Mouse (Mus musculus) embryo, embryonic 11.5 days (tissue): Measurements from ENCODE around the gene 1700067P10Rik.
A peak's percentile ranks its signal among the peaks of the same experiment; 100 is the strongest.

Experiments used
- DNase-seq: peaks from one replicate; pipeline ENCODE4 v3.0.0-alpha.2; 2012; ENCODE audit warnings: low read depth, low spot score

The 1700067P10Rik gene

GRCm38 (mm10) chr17:48096321-48096720 is 7.2 kb downstream of the 1700067P10Rik start:
- no peak for DNase-seq

GRCm38 (mm10) chr17:48097011-48097742 is 8.1 kb downstream of the 1700067P10Rik start:
- no peak for DNase-seq

- DNase-seq = no peak
Observed at GRCm38 (mm10) chr17:48097743-48098527, 8.8 kb downstream of the 1700067P10Rik start.

GRCm38 (mm10) chr17:48098528-48098890 is 9.4 kb downstream of the 1700067P10Rik start:
- DNase-seq = no peak

GRCm38 (mm10) chr17:48099312-48099711 is 10.2 kb downstream of the 1700067P10Rik start:
- DNase-seq = no peak

GRCm38 (mm10) chr17:48100441-48101417 is 11.6 kb downstream of the 1700067P10Rik start:
- peak; percentile 77 for DNase-seq

- no peak for DNase-seq
Observed at GRCm38 (mm10) chr17:48107333-48107732, 18.2 kb downstream of the 1700067P10Rik start.

GRCm38 (mm10) chr17:48107862-48108261 is 18.7 kb downstream of the 1700067P10Rik start:
- no peak for DNase-seq

GRCm38 (mm10) chr17:48108520-48108919 is 19.4 kb downstream of the 1700067P10Rik start:
- DNase-seq = no peak

GRCm38 (mm10) chr17:48110547-48111287 is 21.6 kb downstream of the 1700067P10Rik start:
- DNase-seq = peak; percentile 13

- DNase-seq = no peak
Observed at GRCm38 (mm10) chr17:48118570-48118969, 29.5 kb downstream of the 1700067P10Rik start.

GRCm38 (mm10) chr17:48119656-48120055 is 30.5 kb downstream of the 1700067P10Rik start:
- peak; percentile 52 for DNase-seq

GRCm38 (mm10) chr17:48120456-48120855 is 31.3 kb downstream of the 1700067P10Rik start:
- DNase-seq = no peak

GRCm38 (mm10) chr17:48132810-48133209 is 43.7 kb downstream of the 1700067P10Rik start:
- DNase-seq = no peak
